Mouse (Mus musculus) adrenal gland, adult 2 months (tissue): ENCODE measurements around the gene Arhgap9. TPM values are rescaled to one million over a fixed set of nuclear protein-coding genes. Genes with fewer than 3 reads are reported as not detected.

Source experiments
- DNase-seq: peaks from one replicate; pipeline ENCODE4 v3.0.0; 2021
- polyA plus RNA-seq: library from polyadenylated mRNA; depleted of rRNA; stranded (reverse); fragments of >200 nt; gene quantifications from 2 replicates; pipeline ENCODE4 v1.2.3, GENCODE M21; 2012
- total RNA-seq, 2 experiments: library from RNA; stranded (reverse); gene quantifications; 2 replicates each; pipeline ENCODE4 v1.2.3; 2021

The Arhgap9 gene
- total and polyA plus RNA-seq, 3 experiments: 1.9 to 2.7 (median 2.7) TPM

- DNase-seq: no peak
Observed at GRCm38 (mm10) chr10:127322669-127323068, 905 bp downstream of the Arhgap9 start.

GRCm38 (mm10) chr10:127323131-127323855 lies 1.5 kb downstream of the Arhgap9 start:
- DNase-seq: no peak

GRCm38 (mm10) chr10:127324495-127324894 lies 2.7 kb downstream of the Arhgap9 start:
- DNase-seq: peak; percentile 33

GRCm38 (mm10) chr10:127325454-127326016 lies 3.8 kb downstream of the Arhgap9 start:
- DNase-seq: no peak

- DNase-seq: peak; percentile 53
Observed at GRCm38 (mm10) chr10:127326017-127326801, 4.4 kb downstream of the Arhgap9 start.

- DNase-seq: peak; percentile 52
Observed at GRCm38 (mm10) chr10:127326828-127327227, 5.1 kb downstream of the Arhgap9 start.

- no peak for DNase-seq
Observed at GRCm38 (mm10) chr10:127327461-127328145, 5.8 kb downstream of the Arhgap9 start.

GRCm38 (mm10) chr10:127330212-127330611 lies 8.4 kb downstream of the Arhgap9 start:
- DNase-seq: no peak

- no peak for DNase-seq
Observed at GRCm38 (mm10) chr10:127332211-127332874, 10.6 kb downstream of the Arhgap9 start.

- no peak for DNase-seq
Observed at GRCm38 (mm10) chr10:127333152-127333551, 11.4 kb downstream of the Arhgap9 start.

GRCm38 (mm10) chr10:127335271-127335670 lies 13.5 kb downstream of the Arhgap9 start:
- no peak for DNase-seq

GRCm38 (mm10) chr10:127336952-127337351 lies 15.2 kb downstream of the Arhgap9 start:
- no peak for DNase-seq

- DNase-seq: no peak
Observed at GRCm38 (mm10) chr10:127337536-127338099, 15.9 kb downstream of the Arhgap9 start.

- peak; percentile 89 for DNase-seq
Observed at GRCm38 (mm10) chr10:127338930-127339682, 17.3 kb downstream of the Arhgap9 start.

GRCm38 (mm10) chr10:127339683-127340576 lies 18.2 kb downstream of the Arhgap9 start:
- peak; percentile 63 for DNase-seq

GRCm38 (mm10) chr10:127340577-127341359 lies 19.0 kb downstream of the Arhgap9 start:
- DNase-seq: no peak

GRCm38 (mm10) chr10:127341360-127341690 lies 19.6 kb downstream of the Arhgap9 start:
- DNase-seq: no peak

GRCm38 (mm10) chr10:127341891-127342639 lies 20.3 kb downstream of the Arhgap9 start, which contains the start of gene Gli1:
Gli1 (minus strand) TSS chr10:127341974.
- DNase-seq: peak; percentile 86
